8 mouse cellular contexts compared by ENCODE assay signal in the genomic region with DNA sequence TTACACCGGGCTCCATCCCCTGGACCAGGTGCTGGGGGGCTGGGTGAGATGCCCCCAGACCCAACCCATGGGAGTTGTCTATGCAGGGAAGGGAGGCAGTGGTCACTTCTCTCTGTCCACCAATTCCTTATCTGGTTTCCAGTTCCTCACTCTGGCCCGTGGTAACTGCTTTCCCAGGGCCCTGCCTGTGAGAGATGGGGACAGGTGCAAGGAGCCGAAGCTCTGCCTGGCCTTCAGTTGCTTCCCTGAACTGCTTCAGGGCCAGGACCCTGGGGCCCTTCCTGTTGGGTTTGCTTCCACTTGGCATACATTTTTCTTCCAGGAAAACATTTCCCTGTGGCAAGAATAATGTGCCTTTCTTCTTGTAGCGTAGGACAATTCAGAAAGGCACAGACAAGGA. TPM values are rescaled to one million over a fixed set of nuclear protein-coding genes. Genes with fewer than 3 reads are reported as not detected.
A peak's percentile ranks its signal among the peaks of the same experiment; 100 is the strongest.
DNase-seq lines count a peak whose midpoint lies in the region; ATAC-seq and TF ChIP-seq lines count a peak whose summit lies in the region.

No protein-coding gene starts in this region.

- peaks cover 29% of the 10 kb centered on the region for H3K36me3 ChIP-seq in lung, embryonic 15.5 days
- H3K36me3 ChIP-seq in forebrain, embryonic 15.5 days: peaks cover 32% of the 10 kb centered on the region
- H3K36me3 ChIP-seq in limb, embryonic 13.5 days: peaks cover 39% of the 10 kb centered on the region
- H3K36me3 ChIP-seq in stomach, embryonic 15.5 days: peaks cover 23% of the 10 kb centered on the region
- peaks cover 8% of the 10 kb centered on the region; the same call in 1 of the 2 replicates for H3K36me3 ChIP-seq in lung, postnatal 0 days (ENCODE audit: insufficient read depth, low read length)
- no peaks in the 10 kb centered on the region for H3K36me3 ChIP-seq in thymus, adult 2 months (ENCODE audit: control insufficient read depth, insufficient read depth, low read length)

- no peak for DNase-seq in lung, postnatal 4 days
- no peak for DNase-seq in cerebellum, adult 9-11 months
- no peak for DNase-seq in lung, postnatal 0 days (ENCODE audit: low spot score)
- no peak for DNase-seq in thymus, adult 2 months

- no peak overlapping the region for H3K4me2 ChIP-seq in lung, embryonic 15.5 days
- H3K4me2 ChIP-seq in forebrain, embryonic 15.5 days (replicated peaks): no peak overlapping the region
- no peak overlapping the region for H3K4me2 ChIP-seq in limb, embryonic 13.5 days (replicated peaks)
- H3K4me2 ChIP-seq in stomach, embryonic 15.5 days: no peak overlapping the region
- no peak overlapping the region for H3K4me2 ChIP-seq in lung, postnatal 0 days (replicated peaks; ENCODE audit: low read depth, low read length)

- no peak for TF ChIP-seq POLR2A in thymus, adult 2 months (IDR thresholded peaks at IDR 0.05; ENCODE audit: control insufficient read depth, extremely low read depth, insufficient read depth, low read length, poor library complexity)

- H3K27me3 ChIP-seq in lung, embryonic 15.5 days: no peaks in the 10 kb centered on the region
- H3K27me3 ChIP-seq in forebrain, embryonic 15.5 days: no peaks in the 10 kb centered on the region
- no peaks in the 10 kb centered on the region for H3K27me3 ChIP-seq in limb, embryonic 13.5 days
- H3K27me3 ChIP-seq in stomach, embryonic 15.5 days (replicated peaks): no peaks in the 10 kb centered on the region
- H3K27me3 ChIP-seq in lung, postnatal 0 days (replicated peaks; ENCODE audit: insufficient read depth, low read length): no peaks in the 10 kb centered on the region
- H3K27me3 ChIP-seq in thymus, adult 2 months (ENCODE audit: control insufficient read depth, insufficient read depth, low read length): no peaks in the 10 kb centered on the region

- 0 out of 2 replicates have a peak overlapping the region, but pooled peaks have one; percentile 5 for H3K27ac ChIP-seq in lung, embryonic 15.5 days
- peak overlapping the region; percentile 95 for H3K27ac ChIP-seq in forebrain, embryonic 15.5 days (replicated peaks)
- H3K27ac ChIP-seq in limb, embryonic 13.5 days: peak overlapping the region; percentile 69
- peak overlapping the region; percentile 53; the same call in 1 of the 2 replicates for H3K27ac ChIP-seq in stomach, embryonic 15.5 days
- no peak overlapping the region for H3K27ac ChIP-seq in lung, postnatal 0 days (ENCODE audit: low read length)
- H3K27ac ChIP-seq in thymus, adult 2 months (ENCODE audit: control insufficient read depth, insufficient read depth, low read length): no peak overlapping the region

- no peak overlapping the region for H3K4me3 ChIP-seq in lung, embryonic 15.5 days
- H3K4me3 ChIP-seq in forebrain, embryonic 15.5 days: no peak overlapping the region
- H3K4me3 ChIP-seq in limb, embryonic 13.5 days: no peak overlapping the region
- no peak overlapping the region for H3K4me3 ChIP-seq in stomach, embryonic 15.5 days (replicated peaks)
- H3K4me3 ChIP-seq in lung, postnatal 0 days (ENCODE audit: low read depth, low read length): no peak overlapping the region
- H3K4me3 ChIP-seq in thymus, adult 2 months (ENCODE audit: control insufficient read depth, insufficient read depth, low read length): no peak overlapping the region

- TF ChIP-seq EP300 in lung, postnatal 0 days (IDR thresholded peaks at IDR 0.05): no peak

- WGBS in lung, embryonic 15.5 days: 67% methylated on average over 4 of the region's 4 CpGs
- 76% methylated on average over 4 of the region's 4 CpGs for WGBS in forebrain, embryonic 15.5 days
- WGBS in limb, embryonic 13.5 days: 55% methylated on average over 4 of the region's 4 CpGs
- WGBS in stomach, embryonic 15.5 days: 53% methylated on average over 4 of the region's 4 CpGs
- WGBS in lung, postnatal 0 days: 68% methylated on average over 4 of the region's 4 CpGs
- WGBS in thymus, adult 2 months: 82% methylated on average over 4 of the region's 4 CpGs

- no peak for TF ChIP-seq CTCF in lung, postnatal 0 days (IDR thresholded peaks at IDR 0.05)
- no peak for TF ChIP-seq CTCF in thymus, adult 2 months (IDR thresholded peaks at IDR 0.05; ENCODE audit: borderline replicate concordance, control insufficient read depth, extremely low read depth, insufficient read depth, low read length, poor library complexity)

- peaks cover 46% of the 10 kb centered on the region for H3K4me1 ChIP-seq in lung, embryonic 15.5 days
- peaks cover 46% of the 10 kb centered on the region for H3K4me1 ChIP-seq in forebrain, embryonic 15.5 days
- H3K4me1 ChIP-seq in limb, embryonic 13.5 days: peaks cover 71% of the 10 kb centered on the region
- H3K4me1 ChIP-seq in stomach, embryonic 15.5 days: peaks cover 35% of the 10 kb centered on the region
- no peaks in the 10 kb centered on the region for H3K4me1 ChIP-seq in lung, postnatal 0 days (ENCODE audit: insufficient read depth, low read depth, low read length)
- no peaks in the 10 kb centered on the region for H3K4me1 ChIP-seq in thymus, adult 2 months (replicated peaks; ENCODE audit: control insufficient read depth, insufficient read depth, low read length)

- no peak overlapping the region for H3K9ac ChIP-seq in lung, embryonic 15.5 days
- H3K9ac ChIP-seq in forebrain, embryonic 15.5 days (replicated peaks): no peak overlapping the region
- H3K9ac ChIP-seq in limb, embryonic 13.5 days: no peak overlapping the region
- H3K9ac ChIP-seq in stomach, embryonic 15.5 days: no peak overlapping the region
- no peak overlapping the region for H3K9ac ChIP-seq in lung, postnatal 0 days (replicated peaks; ENCODE audit: low read depth)

- no peak for ATAC-seq in lung, embryonic 15.5 days (ENCODE audit: borderline replicate concordance, extremely low read depth, low FRiP score, low TSS enrichment)
- ATAC-seq in forebrain, embryonic 15.5 days (replicated peaks): no peak
- no peak for ATAC-seq in limb, embryonic 13.5 days (ENCODE audit: low FRiP score, low read depth)
- ATAC-seq in stomach, embryonic 15.5 days (ENCODE audit: insufficient read depth, low FRiP score, low read depth): no peak
- no peak for ATAC-seq in lung, postnatal 0 days

- no peaks in the 10 kb centered on the region for H3K9me3 ChIP-seq in lung, embryonic 15.5 days
- H3K9me3 ChIP-seq in forebrain, embryonic 15.5 days: no peaks in the 10 kb centered on the region
- H3K9me3 ChIP-seq in limb, embryonic 13.5 days: no peaks in the 10 kb centered on the region
- no peaks in the 10 kb centered on the region for H3K9me3 ChIP-seq in stomach, embryonic 15.5 days
- H3K9me3 ChIP-seq in lung, postnatal 0 days (ENCODE audit: low read length): no peaks in the 10 kb centered on the region

RNA-seq across cellular contexts. Expression of gene Src, which starts 54.2 kb away (rescaled TPM):
- polyA plus RNA-seq in lung, embryonic 15.5 days (2015; fragmentation: Nextera tagmentation; extraction: Ambion mirVana): 24.0 and 24.8 TPM in 2 replicates
- polyA plus RNA-seq in forebrain, embryonic 15.5 days (2015; fragmentation: Nextera tagmentation; extraction: Ambion mirVana): 35.6 and 37.9 TPM in 2 replicates
- 20.8 and 22.4 TPM in 2 replicates for polyA plus RNA-seq in limb, embryonic 13.5 days (2015; fragmentation: Nextera tagmentation; extraction: Ambion mirVana)
- polyA plus RNA-seq in stomach, embryonic 15.5 days (2015; fragmentation: Nextera tagmentation; extraction: Ambion mirVana): 18.2 and 18.4 TPM in 2 replicates
- polyA plus RNA-seq in lung, postnatal 0 days (2015; fragmentation: Nextera tagmentation; extraction: Ambion mirVana): 16.4 and 18.2 TPM in 2 replicates
- polyA plus RNA-seq in thymus, adult 2 months (2012; rRNA removed): 24.6 and 25.1 TPM in 2 replicates

Comparison
In these comparisons a context has a peak if more than half of its experiments do, and no peak if none do; other contexts are left out.
1. H3K27ac ChIP-seq: peak in lung, embryonic 15.5 days (single experiment), forebrain, embryonic 15.5 days (single experiment), limb, embryonic 13.5 days (single experiment) and stomach, embryonic 15.5 days (single experiment); none in lung, postnatal 0 days (single experiment) and thymus, adult 2 months (single experiment).